ENCODE assay signal across 16 mouse cellular contexts in the genomic region with DNA sequence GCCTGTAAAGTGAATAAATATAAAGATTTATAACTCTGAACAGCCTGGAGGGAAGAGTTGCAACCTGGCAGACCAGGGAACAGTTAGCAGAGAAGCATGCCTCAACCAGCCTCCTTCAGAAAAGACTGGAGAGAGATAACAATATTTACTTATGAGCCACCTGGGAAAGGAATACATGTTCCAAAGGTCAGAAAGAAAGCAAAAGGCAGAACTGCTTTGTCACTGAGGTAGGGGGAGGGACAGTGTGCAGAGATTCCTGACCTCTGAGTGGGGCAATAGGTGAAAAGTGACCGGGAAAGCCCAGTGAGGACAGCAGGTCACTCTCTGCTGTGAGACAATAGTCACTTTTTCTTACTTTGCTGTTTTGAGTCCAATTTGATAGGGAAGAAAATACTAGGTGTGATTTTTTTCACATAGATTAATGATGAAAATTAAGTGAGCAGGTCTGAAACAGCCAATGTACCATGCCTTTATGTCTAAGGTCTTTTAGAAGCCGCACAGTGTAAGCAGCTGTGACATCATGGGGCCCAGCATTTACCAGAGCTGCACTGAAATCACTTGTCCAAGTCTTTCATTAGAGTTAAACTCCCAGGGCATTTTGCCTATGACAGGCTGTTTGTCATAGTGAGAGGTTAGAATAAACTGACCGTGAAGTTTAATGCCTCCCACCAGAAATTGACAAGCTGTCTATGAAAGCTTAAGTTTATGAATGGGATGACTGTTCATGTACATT.
A peak's percentile ranks its signal among the peaks of the same experiment; 100 is the strongest.
DNase-seq lines count a peak whose midpoint lies in the region; ATAC-seq lines count a peak whose summit lies in the region.
"Had no signal": no experiment of that assay in that cellular context is flagged by ENCODE, and none has a peak within 500 bp of the region (broad histone marks: within the 10 kb centered on the region; RNA-seq: fewer than 3 reads in every experiment).

No protein-coding gene starts in this region.

- H3K9me3 ChIP-seq in hindbrain, embryonic 11.5 days (ENCODE audit: control insufficient read depth, low read length): no peaks in the 10 kb centered on the region
- H3K9me3 ChIP-seq in hindbrain, embryonic 16.5 days (ENCODE audit: control insufficient read depth, low read length): no peaks in the 10 kb centered on the region
- H3K9me3 ChIP-seq in liver, embryonic 15.5 days (replicated peaks): no peaks in the 10 kb centered on the region
- H3K9me3 ChIP-seq: embryonic facial prominence, embryonic 12.5 days; forebrain, embryonic 13.5 days; heart, embryonic 13.5 days had no signal

- no peak overlapping the region for H3K9ac ChIP-seq in hindbrain, embryonic 11.5 days (ENCODE audit: low read depth, low read length)
- no peak overlapping the region for H3K9ac ChIP-seq in hindbrain, embryonic 16.5 days (ENCODE audit: low read depth, low read length)
- H3K9ac ChIP-seq in liver, embryonic 15.5 days: no peak overlapping the region
- H3K9ac ChIP-seq: embryonic facial prominence, embryonic 12.5 days; forebrain, embryonic 13.5 days; heart, embryonic 13.5 days had no signal

- H3K4me1 ChIP-seq in hindbrain, embryonic 11.5 days (replicated peaks; ENCODE audit: control insufficient read depth, insufficient read depth, low read length): no peaks in the 10 kb centered on the region
- no peaks in the 10 kb centered on the region for H3K4me1 ChIP-seq in hindbrain, embryonic 16.5 days (ENCODE audit: control insufficient read depth, insufficient read depth, low read depth, low read length)
- H3K4me1 ChIP-seq in liver, embryonic 15.5 days (replicated peaks): no peaks in the 10 kb centered on the region
- H3K4me1 ChIP-seq: embryonic facial prominence, embryonic 12.5 days; heart, embryonic 13.5 days had no signal

- no peaks in the 10 kb centered on the region for H3K27me3 ChIP-seq in hindbrain, embryonic 11.5 days (ENCODE audit: control insufficient read depth, insufficient read depth, low read length)
- H3K27me3 ChIP-seq in hindbrain, embryonic 16.5 days (replicated peaks; ENCODE audit: control insufficient read depth, insufficient read depth, low read length): no peaks in the 10 kb centered on the region
- H3K27me3 ChIP-seq in liver, embryonic 15.5 days: no peaks in the 10 kb centered on the region
- H3K27me3 ChIP-seq: embryonic facial prominence, embryonic 12.5 days; forebrain, embryonic 13.5 days; heart, embryonic 13.5 days had no signal

- H3K4me2 ChIP-seq in hindbrain, embryonic 11.5 days (replicated peaks; ENCODE audit: low read depth, low read length): no peak overlapping the region
- no peak overlapping the region for H3K4me2 ChIP-seq in hindbrain, embryonic 16.5 days (ENCODE audit: low read length)
- no peak overlapping the region for H3K4me2 ChIP-seq in liver, embryonic 15.5 days
- H3K4me2 ChIP-seq: embryonic facial prominence, embryonic 12.5 days; forebrain, embryonic 13.5 days; heart, embryonic 13.5 days had no signal

- no peak overlapping the region for H3K4me3 ChIP-seq in hindbrain, embryonic 11.5 days (ENCODE audit: low read depth, low read length)
- no peak overlapping the region for H3K4me3 ChIP-seq in hindbrain, embryonic 16.5 days (ENCODE audit: low read length)
- no peak overlapping the region for H3K4me3 ChIP-seq in liver, embryonic 15.5 days (replicated peaks)
- H3K4me3 ChIP-seq: embryonic facial prominence, embryonic 12.5 days; forebrain, embryonic 13.5 days; heart, embryonic 13.5 days had no signal

- no peak overlapping the region for H3K27ac ChIP-seq in hindbrain, embryonic 11.5 days (ENCODE audit: low read depth, low read length)
- no peak overlapping the region for H3K27ac ChIP-seq in hindbrain, embryonic 16.5 days (ENCODE audit: low read depth, low read length)
- H3K27ac ChIP-seq in liver, embryonic 15.5 days (replicated peaks): no peak overlapping the region
- H3K27ac ChIP-seq: embryonic facial prominence, embryonic 12.5 days; forebrain, embryonic 13.5 days; heart, embryonic 13.5 days had no signal

- 64% methylated on average over 3 of the region's 3 CpGs for WGBS in hindbrain, embryonic 11.5 days
- 60% methylated on average over 3 of the region's 3 CpGs for WGBS in hindbrain, embryonic 16.5 days
- 56% methylated on average over 3 of the region's 3 CpGs for WGBS in liver, embryonic 15.5 days (ENCODE audit: insufficient replicate concordance)

- ATAC-seq in hindbrain, embryonic 11.5 days (ENCODE audit: low FRiP score): peak; percentile 69
- no peak for ATAC-seq in hindbrain, embryonic 16.5 days
- ATAC-seq in liver, embryonic 15.5 days (ENCODE audit: insufficient read depth): peak; percentile 81
- ATAC-seq in megakaryocyte progenitor cell, adult 5-6 weeks (replicated peaks; ENCODE audit: poor library complexity): no peak
- ATAC-seq: forebrain, embryonic 13.5 days; inflammation-experienced regulatory T-cells, adult 6 months; lung, postnatal 0 days had no signal

- no peak for DNase-seq in hindbrain, embryonic 11.5 days (ENCODE audit: low spot score)
- peak; percentile 12 to 21 for DNase-seq in urinary bladder, postnatal 36 days (ENCODE audit: low spot score in 2 of 2)
- DNase-seq in urinary bladder, postnatal 4 days (ENCODE audit: low spot score in 2 of 2): no peak
- no peak for DNase-seq in spleen, adult 12 weeks (ENCODE audit: low spot score)
- DNase-seq in lung, postnatal 36 days: no peak
- DNase-seq: adrenal gland, adult 8-10 months; cerebellum, adult 11 months; gastrocnemius, postnatal 14 days had no signal

- no peaks in the 10 kb centered on the region for H3K36me3 ChIP-seq in hindbrain, embryonic 11.5 days (ENCODE audit: control insufficient read depth, insufficient read depth, low read length)
- no peaks in the 10 kb centered on the region for H3K36me3 ChIP-seq in hindbrain, embryonic 16.5 days (ENCODE audit: control insufficient read depth, insufficient read depth, low read length)
- H3K36me3 ChIP-seq in liver, embryonic 15.5 days (replicated peaks): no peaks in the 10 kb centered on the region
- H3K36me3 ChIP-seq: embryonic facial prominence, embryonic 12.5 days; heart, embryonic 13.5 days had no signal

Comparison
In these comparisons a context has a peak if more than half of its experiments do, and no peak if none do; other contexts are left out.
1. ATAC-seq: peak in hindbrain, embryonic 11.5 days (single experiment) and liver, embryonic 15.5 days (single experiment); none in hindbrain, embryonic 16.5 days (single experiment) and megakaryocyte progenitor cell, adult 5-6 weeks (single experiment).
2. DNase-seq: peak in urinary bladder, postnatal 36 days (2 of 2); none in hindbrain, embryonic 11.5 days (single experiment), urinary bladder, postnatal 4 days (0 of 2), spleen, adult 12 weeks (single experiment) and lung, postnatal 36 days (single experiment).